Mouse (Mus musculus) urinary bladder, postnatal 4 days (tissue): ENCODE data around the gene Irf2.

ENCODE experiments used
- DNase-seq, 2 experiments: peaks; one replicate each; pipeline ENCODE4 v3.0.0; 2021 to 2022; ENCODE audit warnings: low spot score in 2 of 2

Irf2 gene

GRCm38 (mm10) chr8:46801153-46801684, 61.7 kb downstream of the Irf2 start:
- DNase-seq, result no peak

- no peak for DNase-seq
Measured at GRCm38 (mm10) chr8:46802009-46802408, 62.5 kb downstream of the Irf2 start.

DNA sequence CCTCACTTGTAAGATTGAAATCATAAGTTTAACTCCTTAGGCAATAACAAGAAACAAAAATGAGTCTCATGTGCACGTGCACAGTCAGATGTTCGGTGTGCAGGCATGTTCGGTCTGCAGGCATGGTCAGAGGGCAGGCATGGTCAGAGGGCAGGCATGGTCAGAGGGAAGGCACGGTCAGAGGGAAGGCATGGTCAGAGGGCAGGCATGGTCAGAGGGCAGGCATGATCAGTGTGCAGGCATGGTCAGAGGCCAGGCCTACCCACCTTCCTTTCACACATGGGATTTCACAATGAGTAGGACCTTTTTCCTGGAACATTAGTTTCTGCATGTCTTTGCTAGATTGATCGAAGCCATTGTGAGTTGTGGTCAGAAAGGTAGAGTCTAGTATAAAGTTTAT, 65.2 kb downstream of the Irf2 start:
- no peak for DNase-seq

DNA sequence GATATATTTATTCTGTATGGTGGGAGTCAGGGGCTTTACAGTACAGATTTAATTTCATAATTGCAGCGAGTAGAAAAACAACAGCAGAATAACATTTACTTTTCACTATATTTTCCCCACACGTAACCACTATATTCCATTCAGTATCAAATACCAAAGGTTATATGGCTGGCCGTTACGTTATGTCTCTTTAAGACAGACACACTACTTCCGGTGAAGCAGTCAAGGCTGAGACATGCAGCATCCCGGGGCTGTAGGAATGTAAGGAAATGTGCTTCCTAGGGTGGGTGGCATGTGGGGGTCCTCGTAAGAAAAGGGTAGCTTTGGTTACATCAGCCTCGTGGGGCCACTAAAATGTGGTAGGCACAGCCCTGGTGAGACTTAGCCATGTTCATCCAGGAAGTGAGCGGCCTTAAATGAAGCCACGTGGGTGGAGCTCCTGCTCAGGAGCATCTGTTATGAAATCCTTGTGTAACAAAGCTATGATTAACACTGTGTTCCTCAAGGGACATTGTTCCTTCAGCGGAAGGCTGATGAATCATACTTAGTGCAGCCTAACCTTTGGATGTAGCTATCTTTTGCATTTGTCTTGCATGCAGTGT, 71.6 kb downstream of the Irf2 start:
- DNase-seq, result no peak

DNA sequence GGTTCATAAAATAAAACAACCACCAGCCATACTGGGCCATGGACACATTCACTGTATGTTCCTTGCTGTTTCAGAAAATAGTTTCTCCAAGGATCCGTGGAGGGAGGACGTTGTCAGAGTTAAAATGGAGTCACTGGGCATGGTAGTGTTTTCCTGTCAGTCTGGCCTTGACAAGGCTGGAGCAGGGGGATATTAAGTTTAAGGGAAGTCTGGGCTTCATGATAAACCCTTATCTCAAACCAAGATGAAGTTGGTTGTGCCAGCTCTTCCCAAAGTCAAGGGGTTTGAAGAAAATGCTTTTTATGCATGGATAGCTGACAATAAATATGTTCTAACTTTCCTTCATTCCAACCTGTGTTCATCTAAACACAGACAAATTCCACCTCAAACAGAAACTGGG, 72.4 kb downstream of the Irf2 start:
- DNase-seq, result no peak

DNA sequence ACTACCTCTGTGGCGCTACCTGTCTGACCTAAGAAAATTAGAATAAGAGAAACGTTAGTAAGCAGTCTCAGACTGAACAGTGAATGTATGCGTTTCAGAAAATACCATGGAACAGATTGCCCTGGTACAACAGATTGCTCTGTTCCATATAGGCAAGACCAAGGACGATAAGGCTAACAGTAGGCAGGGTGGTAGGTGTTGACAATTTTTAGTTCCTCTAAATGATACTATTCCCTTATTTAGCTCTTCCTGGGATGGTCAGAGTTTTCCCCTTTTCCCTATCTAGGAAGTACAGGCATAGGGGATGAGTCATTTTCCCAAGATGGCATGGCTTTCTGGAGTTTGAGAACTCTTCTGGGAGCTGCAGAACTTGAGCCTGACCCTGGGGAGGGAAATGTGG, 73.4 kb downstream of the Irf2 start:
- DNase-seq, result no peak

DNA sequence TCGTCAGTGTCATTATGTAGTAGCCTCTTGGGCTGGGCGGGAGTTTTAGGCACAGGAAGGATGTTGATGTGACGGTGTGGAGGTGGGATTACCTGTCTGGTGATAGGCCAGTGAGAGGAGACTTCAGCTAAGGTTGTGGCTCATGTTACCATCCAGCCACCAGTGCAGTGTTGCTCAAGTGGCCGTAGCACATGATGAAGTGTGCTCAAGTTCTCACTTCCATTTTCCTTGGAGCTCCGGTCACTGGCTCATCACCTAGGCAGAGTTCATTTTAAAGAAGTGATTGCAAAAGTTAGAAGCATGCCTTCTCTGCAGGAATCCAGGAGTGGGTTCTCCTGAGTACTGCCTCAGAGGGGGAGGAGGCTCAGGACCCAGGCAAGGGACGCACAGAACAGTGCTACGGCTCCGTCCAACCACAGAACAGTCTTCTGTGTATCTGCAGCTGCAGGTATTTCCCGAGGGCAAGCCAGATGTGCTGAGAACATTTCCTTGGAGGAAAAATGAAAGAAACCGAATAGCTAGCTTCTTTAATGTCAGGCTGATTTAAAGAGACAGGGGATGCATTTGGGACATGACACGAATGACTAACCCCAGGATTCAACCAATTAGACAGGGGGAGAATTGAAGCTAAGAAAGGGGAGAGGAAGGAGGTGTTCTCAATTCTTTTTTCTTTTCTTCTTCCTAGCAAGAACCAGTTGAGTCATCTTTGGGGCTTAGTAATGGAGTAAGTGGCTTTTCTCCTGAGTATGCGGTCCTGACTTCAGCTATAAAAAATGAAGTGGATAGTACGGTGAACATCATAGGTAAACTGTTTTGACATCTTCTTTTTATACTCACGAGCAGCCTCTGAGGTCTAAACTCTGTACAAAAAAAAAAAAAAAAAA, 78.8 kb downstream of the Irf2 start:
- no peak for DNase-seq

GRCm38 (mm10) chr8:46818990-46819288, 79.4 kb downstream of the Irf2 start:
- no peak for DNase-seq

DNA sequence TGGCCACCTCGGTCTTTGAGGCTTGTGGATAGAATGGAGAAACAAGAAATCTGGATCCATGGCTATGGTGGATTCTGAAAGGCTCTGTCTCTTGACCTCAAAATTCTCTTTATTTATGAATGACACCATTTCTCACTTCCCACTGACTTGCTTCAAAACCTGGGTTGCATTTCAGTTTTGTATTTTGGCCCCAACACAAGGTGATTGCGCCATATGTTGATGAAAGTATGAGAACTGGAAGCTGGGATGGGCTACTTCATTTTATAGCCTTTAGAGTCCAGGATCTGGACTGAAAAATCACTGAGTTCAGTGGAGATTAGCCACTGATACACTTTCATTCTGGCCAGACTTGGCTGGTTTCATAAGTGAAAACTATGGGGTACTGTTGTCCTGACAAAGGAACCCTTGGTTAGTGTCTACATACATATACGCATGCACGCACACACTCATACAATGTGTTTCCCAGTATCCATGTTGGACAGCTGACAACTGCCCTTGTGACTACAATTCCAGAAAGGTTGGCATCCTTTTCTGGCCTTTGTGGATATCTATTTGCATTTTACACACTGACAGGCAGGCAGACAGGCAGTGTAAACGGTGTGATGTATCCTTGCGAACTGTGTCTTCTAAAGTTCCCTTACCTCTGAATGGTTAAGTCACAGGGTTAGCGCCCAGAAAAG, 89.3 kb downstream of the Irf2 start:
- DNase-seq, result no peak

- DNase-seq, result no peak
Measured at GRCm38 (mm10) chr8:46829414-46830111, 90.0 kb downstream of the Irf2 start.

DNA sequence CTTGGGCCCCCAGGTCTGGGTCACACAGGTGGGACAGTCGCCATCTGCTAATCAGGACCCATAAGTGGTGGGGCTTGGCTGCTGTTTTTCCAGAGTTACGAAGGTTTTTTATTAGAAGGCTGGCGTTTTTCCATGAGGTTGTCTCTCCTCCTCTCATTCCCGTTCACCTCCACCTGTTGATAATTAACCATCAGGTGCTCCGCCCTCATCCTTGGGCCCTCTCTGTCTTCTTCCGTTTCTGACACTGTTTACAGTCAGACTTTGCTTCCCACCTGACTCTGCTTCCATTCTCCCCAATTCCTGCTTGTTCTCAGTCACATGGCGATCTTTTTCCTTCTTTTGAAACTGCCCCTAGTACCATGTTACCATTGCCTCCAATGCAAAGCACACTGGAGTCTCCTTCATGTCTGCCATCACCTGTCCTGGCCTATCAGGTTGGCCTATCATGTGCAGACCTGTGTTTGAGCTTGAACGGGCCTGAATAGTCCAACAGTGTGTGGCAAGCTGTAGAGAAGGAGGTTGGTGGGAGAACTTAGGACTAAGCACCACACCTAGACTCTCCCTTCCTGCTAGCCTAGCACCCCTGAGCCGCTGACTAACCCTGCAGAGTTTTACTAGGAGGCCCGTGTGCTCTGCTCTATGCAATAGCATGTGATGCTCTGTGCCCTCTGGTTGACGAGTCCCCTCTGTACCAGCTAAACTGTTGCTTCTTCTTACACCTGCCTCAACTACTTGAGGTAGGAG, 90.8 kb downstream of the Irf2 start:
- DNase-seq, result no peak

DNA sequence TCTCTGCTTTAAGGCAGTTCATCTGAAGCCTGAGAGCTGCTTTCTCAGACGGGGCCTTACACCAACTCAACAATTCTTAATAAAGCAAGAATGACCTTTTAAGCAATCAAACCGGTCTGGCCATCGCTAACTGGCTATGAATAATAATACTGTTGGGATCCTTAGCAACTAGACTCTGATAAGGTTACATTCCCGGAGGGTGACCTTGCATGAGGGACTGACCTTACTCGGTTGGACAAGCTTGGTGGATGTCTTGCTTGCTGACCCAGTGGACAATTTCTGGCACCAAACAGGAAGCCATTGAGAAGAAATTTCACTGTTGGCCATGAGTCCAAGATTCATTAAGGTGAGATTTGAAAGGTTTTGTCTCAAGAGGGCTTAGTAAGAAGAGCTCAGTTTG, 92.4 kb downstream of the Irf2 start:
- DNase-seq, result no peak

DNA sequence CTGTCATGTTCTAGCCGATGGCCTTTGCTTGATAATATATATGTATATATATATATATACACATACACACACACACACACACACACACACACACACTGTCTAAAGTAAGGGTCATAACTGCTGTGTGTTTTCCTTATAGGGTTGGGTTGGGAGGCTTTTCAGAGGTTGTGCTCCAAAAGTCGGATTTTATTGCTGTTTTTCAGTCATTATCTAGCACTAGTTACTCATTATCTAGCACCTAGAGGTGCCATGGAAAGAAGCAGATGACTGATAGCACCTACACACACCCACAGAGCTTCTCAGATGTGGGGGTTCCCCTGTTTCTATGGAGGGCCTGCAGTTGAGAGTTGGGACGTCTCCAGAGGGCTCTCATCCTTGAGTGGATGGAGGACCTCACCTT, 92.9 kb downstream of the Irf2 start:
- DNase-seq, result no peak

GRCm38 (mm10) chr8:46833763-46834162, 94.2 kb downstream of the Irf2 start:
- DNase-seq, result no peak

GRCm38 (mm10) chr8:46834440-46834839, 94.9 kb downstream of the Irf2 start:
- no peak for DNase-seq

GRCm38 (mm10) chr8:46836011-46836652, 96.6 kb downstream of the Irf2 start:
- DNase-seq, result no peak

DNA sequence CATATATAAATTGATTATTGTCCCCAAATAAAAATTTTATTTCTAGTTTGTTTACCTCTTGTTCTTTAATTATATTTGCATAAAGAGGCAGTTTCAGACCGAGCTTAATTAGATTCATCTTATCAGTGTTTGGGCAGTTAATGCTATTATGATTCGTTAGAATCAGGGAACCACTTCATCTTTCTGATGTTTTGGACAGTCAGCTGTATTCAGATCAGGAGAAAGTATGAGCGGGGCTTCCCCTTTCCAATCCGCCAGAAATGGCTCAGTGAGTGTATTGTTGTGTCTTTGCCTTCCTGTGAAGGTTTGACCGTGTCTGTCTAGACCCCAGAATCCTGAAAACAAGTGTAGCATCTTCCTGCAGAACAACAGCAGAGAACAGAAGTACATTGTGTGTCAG, 97.4 kb downstream of the Irf2 start:
- no peak for DNase-seq

- DNase-seq, result no peak
Measured at GRCm38 (mm10) chr8:46838052-46838451, 98.5 kb downstream of the Irf2 start.

DNA sequence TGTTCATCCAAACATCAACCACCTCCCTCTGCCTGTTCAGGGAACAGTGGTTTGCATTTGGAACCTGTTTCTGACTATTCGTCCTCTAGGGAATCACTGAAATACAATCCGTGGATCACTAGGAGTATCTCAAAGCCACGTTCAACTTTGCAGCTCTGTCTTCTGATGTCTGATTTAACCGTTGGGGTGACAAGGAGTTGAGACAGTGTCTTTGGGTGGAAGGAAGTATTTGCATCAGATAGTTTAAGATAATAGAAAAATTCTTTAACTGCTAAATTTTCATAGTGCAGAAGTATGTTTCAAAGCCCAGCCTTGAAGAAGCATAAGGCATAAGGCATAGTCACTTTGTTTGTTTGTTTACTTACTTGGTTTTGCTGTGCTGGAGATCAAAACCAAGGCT, 100.9 kb downstream of the Irf2 start:
- no peak for DNase-seq

- DNase-seq, result no peak
Measured at GRCm38 (mm10) chr8:46840791-46841190, 101.3 kb downstream of the Irf2 start.

DNA sequence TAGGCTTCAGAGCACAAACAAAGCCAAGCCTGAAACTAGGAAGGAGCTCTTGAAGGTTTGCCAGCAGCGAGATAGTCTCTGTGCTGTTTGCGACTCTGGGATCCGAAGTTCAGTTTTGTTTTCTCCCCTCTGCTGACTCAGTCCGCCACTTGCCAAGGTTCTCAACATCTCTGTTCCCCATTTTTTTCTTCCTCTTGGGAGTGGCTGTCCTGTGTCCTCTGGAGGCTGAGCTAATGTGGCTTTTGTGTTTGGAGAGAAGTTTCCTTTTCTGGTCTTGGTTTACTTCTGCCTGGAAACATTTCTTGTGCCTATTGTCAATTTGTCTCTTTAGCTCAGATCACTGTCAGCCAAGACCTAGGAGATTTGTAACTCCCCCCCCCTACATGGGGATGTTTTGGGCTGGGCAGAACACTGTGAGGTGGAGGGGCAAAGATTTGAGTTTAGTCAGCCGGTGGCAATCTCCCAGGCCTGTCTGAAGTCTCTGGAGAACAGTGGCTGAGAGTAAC, 103.2 kb downstream of the Irf2 start:
- peak in 1 of 2 experiments; percentile 42 for DNase-seq
